Mouse (Mus musculus) liver, adult 2 months (tissue): ENCODE data around the gene Psme2. TPM values are rescaled to one million over a fixed set of nuclear protein-coding genes. Genes with fewer than 3 reads are reported as not detected.

Experiments used
- DNase-seq: peaks from one replicate; pipeline ENCODE4 v3.0.0-alpha.2; 2011; ENCODE audit warnings: low read depth, low spot score; ENCODE audit errors: extremely low read depth
- H3K27ac ChIP-seq: fragments of 200-500 bp; replicated peaks from 2 replicates; pipeline ENCODE4 v1.5.1; 2012; ENCODE audit warnings: low read depth, mild to moderate bottlenecking, control low read depth, inconsistent platforms, low read length; ENCODE audit not compliant: insufficient read depth
- H3K27me3 ChIP-seq: fragments of 200-500 bp; 2 replicates; pipeline ENCODE4 v1.6.1; 2012; ENCODE audit warnings: mild to moderate bottlenecking, moderate library complexity, low read length, inconsistent platforms; ENCODE audit not compliant: control insufficient read depth, insufficient read depth
- H3K36me3 ChIP-seq: fragments of 200-500 bp; 2 replicates; pipeline ENCODE4 v1.6.1; 2012; ENCODE audit warnings: low read length, inconsistent platforms; ENCODE audit not compliant: control insufficient read depth, insufficient read depth
- H3K4me1 ChIP-seq: fragments of 200-500 bp; 2 replicates; pipeline ENCODE4 v1.6.1; 2011; ENCODE audit warnings: low read length; ENCODE audit not compliant: control insufficient read depth, insufficient read depth
- H3K4me3 ChIP-seq: fragments of 200-500 bp; 2 replicates; pipeline ENCODE4 v1.5.1; 2011; ENCODE audit warnings: low read depth, mild to moderate bottlenecking, control low read depth, low read length, moderate library complexity; ENCODE audit not compliant: insufficient read depth
- H3K79me2 ChIP-seq: fragments of 200-500 bp; 2 replicates; pipeline ENCODE4 v1.6.1; 2012; ENCODE audit warnings: inconsistent platforms, mild to moderate bottlenecking, low read length, moderate library complexity; ENCODE audit not compliant: control insufficient read depth, insufficient read depth
- H3K9ac ChIP-seq: fragments of 200-500 bp; 2 replicates; pipeline ENCODE4 v1.6.1; 2012; ENCODE audit warnings: low read depth, mild to moderate bottlenecking, control low read depth, inconsistent platforms, low read length
- CTCF ChIP-seq: fragments of 200-500 bp; IDR thresholded peaks from 2 replicates; pipeline ENCODE4 v1.5.1; 2011; ENCODE audit warnings: low read depth, low read length, control low read depth
- POLR2A ChIP-seq: fragments of 200-500 bp; IDR thresholded peaks from 2 replicates; pipeline ENCODE4 v1.6.1; 2011; ENCODE audit warnings: low read length, control low read depth; ENCODE audit not compliant: insufficient read depth; ENCODE audit errors: extremely low read depth
- WGBS: fragments of 180-500 bp; shearing (Covaris S2); methylation state at CpG from one replicate; pipeline ENCODE4 v1.1.7; 2018; 5-methylcytosine and 5-hydroxymethylcytosine counted together
- polyA plus RNA-seq: library from polyadenylated mRNA; depleted of rRNA; stranded (reverse); fragments of >200 nt; gene quantifications from 2 replicates; pipeline ENCODE4 v1.2.3, GENCODE M21; 2012
- total RNA-seq: library from RNA; depleted of rRNA; stranded (reverse); fragments of >200 nt; gene quantifications from 2 replicates; pipeline ENCODE4 v1.2.3, GENCODE M21; 2014

Psme2 gene
- total and polyA plus RNA-seq, 2 experiments = 55.9 to 142 TPM

- TF ChIP-seq POLR2A = no peak
- no peak for TF ChIP-seq CTCF
- H3K27ac ChIP-seq = peak overlapping the region; percentile 89
- 0 out of 2 replicates have a peak, but pooled peaks cover 9% of the 10 kb centered on the region for H3K79me2 ChIP-seq
- 10% methylated on average over 6 of the region's 6 CpGs for WGBS
- H3K4me3 ChIP-seq = peak overlapping the region; percentile 81
- H3K4me1 ChIP-seq = peaks cover 2% of the 10 kb centered on the region
- peak overlapping the region; percentile 89 for H3K9ac ChIP-seq
- DNase-seq = peak; percentile 63
- peaks cover 10% of the 10 kb centered on the region; the same call in 1 of the 2 replicates for H3K36me3 ChIP-seq
- H3K27me3 ChIP-seq = no peaks in the 10 kb centered on the region
Measured at GRCm38 (mm10) chr14:55578668-55579269, 12.1 kb downstream of the Psme2 start.

- Histone ChIP-seq H3K27ac (peak within 1 kb of the TSS; percentile 89), H3K4me1 (peaks cover 2% of the 10 kb centered on the region), H3K4me3 (peak within 1 kb of the TSS; percentile 81), H3K9ac (peak within 1 kb of the TSS; percentile 89), H3K79me2 (0 out of 2 replicates have a peak, but pooled peaks cover 9% of the 10 kb centered on the region), H3K36me3 (peaks cover 10% of the 10 kb centered on the region; the same call in 1 of the 2 replicates), H3K27me3 (no peaks in the 10 kb centered on the region)
- no peak for TF ChIP-seq CTCF
- TF ChIP-seq POLR2A = peak; percentile 60; the same call in 1 of the 2 replicates
- DNase-seq = peak; percentile 84
- under 1% methylated on average over 32 of the region's 32 CpGs for WGBS
Measured at GRCm38 (mm10) chr14:55577871-55578667, 12.8 kb downstream of the Psme2 start, which contains the start of gene Psme1. Psme1 (plus strand) TSS chr14:55578123.

- peaks cover 2% of the 10 kb centered on the region for H3K4me1 ChIP-seq
- WGBS = 86% methylated on average over 16 of the region's 16 CpGs
Measured at GRCm38 (mm10) chr14:55576376-55576775, 14.5 kb downstream of the Psme2 start.

GRCm38 (mm10) chr14:55575711-55576110 lies 15.2 kb downstream of the Psme2 start:
- 49% methylated on average over 13 of the region's 13 CpGs for WGBS
- H3K27ac ChIP-seq = peak overlapping the region; percentile 85
- peak overlapping the region; percentile 45 for H3K4me3 ChIP-seq
- H3K4me1 ChIP-seq = peaks cover 2% of the 10 kb centered on the region
- peaks cover 5% of the 10 kb centered on the region; the same call in 1 of the 2 replicates for H3K36me3 ChIP-seq
- H3K27me3 ChIP-seq = no peaks in the 10 kb centered on the region
- H3K79me2 ChIP-seq = 0 out of 2 replicates have a peak, but pooled peaks cover 9% of the 10 kb centered on the region
- H3K9ac ChIP-seq = peak overlapping the region; percentile 49
- no peak for TF ChIP-seq CTCF
- TF ChIP-seq POLR2A = no peak
- peak; percentile 69 for DNase-seq

More at GRCm38 (mm10) chr14:55576376-55576775, 14.5 kb downstream of the Psme2 start:
- H3K4me3 ChIP-seq = peak overlapping the region; percentile 37; the same call in 1 of the 2 replicates
- H3K79me2 ChIP-seq = 0 out of 2 replicates have a peak, but pooled peaks cover 9% of the 10 kb centered on the region
- H3K27me3 ChIP-seq = no peaks in the 10 kb centered on the region
- H3K9ac ChIP-seq = peak overlapping the region; percentile 17; the same call in 1 of the 2 replicates
- peaks cover 7% of the 10 kb centered on the region; the same call in 1 of the 2 replicates for H3K36me3 ChIP-seq
- peak overlapping the region; percentile 85; the same call in 1 of the 2 replicates for H3K27ac ChIP-seq
- no peak for DNase-seq
- TF ChIP-seq POLR2A = no peak
- no peak for TF ChIP-seq CTCF

GRCm38 (mm10) chr14:55575302-55575701 lies 15.6 kb downstream of the Psme2 start, which contains the start of gene Fitm1:
Fitm1 (plus strand) TSS chr14:55575617.
- Histone ChIP-seq H3K36me3 (peaks cover under 1% of the 10 kb centered on the region; the same call in 1 of the 2 replicates), H3K4me3 (peak within 1 kb of the TSS; percentile 45), H3K27ac (peak within 1 kb of the TSS; percentile 85), H3K9ac (peak within 1 kb of the TSS; percentile 49), H3K27me3 (no peaks in the 10 kb centered on the region), H3K79me2 (0 out of 2 replicates have a peak, but pooled peaks cover 8% of the 10 kb centered on the region), H3K4me1 (peaks cover 2% of the 10 kb centered on the region)
- 47% methylated on average over 8 of the region's 8 CpGs for WGBS
- no peak for TF ChIP-seq POLR2A
- DNase-seq = peak; percentile 45
